Mouse (Mus musculus): Measurements from ENCODE around the gene Afap1.

GRCm38 (mm10) chr5:35893093-35893804 is at the start of gene Afap1:
- peak; percentile 75 for TF ChIP-seq POLR2A (IDR thresholded peaks at IDR 0.05; ENCODE audit: insufficient read depth, low read depth, low read length)
- no peak for TF ChIP-seq CTCF (IDR thresholded peaks at IDR 0.05; ENCODE audit: insufficient read depth, low read depth, low read length)

All from olfactory bulb, adult 2 months (tissue).